Mouse (Mus musculus) heart, embryonic 13.5 days (tissue): Measurements from ENCODE around the gene Spats2l. TPM values are rescaled to one million over a fixed set of nuclear protein-coding genes. Genes with fewer than 3 reads are reported as not detected.

Experiments used
- ATAC-seq: fragments of 200-750 bp; cut with Nextera tagmentation; 2 replicates; pipeline ENCODE4 v1.8.0; 2017; ENCODE audit warnings: moderate TSS enrichment; ENCODE audit not compliant: insufficient number of reproducible peaks, low FRiP score, low TSS enrichment; ENCODE audit errors: extremely low read depth
- H3K27ac ChIP-seq: fragments of 300-500 bp; sonication (generic); replicated peaks from 2 replicates; pipeline ENCODE4 v1.5.1; 2015; ENCODE audit warnings: moderate library complexity, mild to moderate bottlenecking, inconsistent platforms
- H3K27me3 ChIP-seq: fragments of 300-500 bp; sonication (generic); replicated peaks from 2 replicates; pipeline ENCODE4 v1.6.1; 2015; ENCODE audit warnings: mild to moderate bottlenecking, inconsistent platforms
- H3K36me3 ChIP-seq: fragments of 300-500 bp; sonication (generic); 2 replicates; pipeline ENCODE4 v1.6.1; 2015; ENCODE audit warnings: mild to moderate bottlenecking, inconsistent platforms
- H3K4me1 ChIP-seq: fragments of 300-500 bp; sonication (generic); 2 replicates; pipeline ENCODE4 v1.6.1; 2015; ENCODE audit warnings: inconsistent platforms
- H3K4me2 ChIP-seq: fragments of 300-500 bp; sonication (generic); 2 replicates; pipeline ENCODE4 v1.6.1; 2015; ENCODE audit warnings: inconsistent platforms, mild to moderate bottlenecking, moderate library complexity
- H3K4me3 ChIP-seq: fragments of 300-500 bp; sonication (generic); 2 replicates; pipeline ENCODE4 v1.5.1; 2015; ENCODE audit warnings: moderate library complexity, mild to moderate bottlenecking, inconsistent platforms
- H3K9ac ChIP-seq: fragments of 300-500 bp; sonication (generic); 2 replicates; pipeline ENCODE4 v1.6.1; 2015; ENCODE audit warnings: inconsistent platforms, mild to moderate bottlenecking, moderate library complexity
- H3K9me3 ChIP-seq: fragments of 300-500 bp; sonication (generic); 2 replicates; pipeline ENCODE4 v1.6.1; 2016; ENCODE audit warnings: inconsistent platforms
- WGBS: fragments of 180-500 bp; shearing (Covaris S2); methylation state at CpG from one replicate; pipeline ENCODE4 v1.1.7; 2015; ENCODE audit warnings: mixed read lengths; 5-methylcytosine and 5-hydroxymethylcytosine counted together
- polyA plus RNA-seq: library from polyadenylated mRNA; unstranded; fragments of >200 nt; fragmentation: Nextera tagmentation; extraction: Ambion mirVana; gene quantifications from 2 replicates; pipeline ENCODE4 v1.2.1, GENCODE M21; 2015

Gene Spats2l
- polyA plus RNA-seq, 1 experiment from 2014 or later, result 52.1 TPM

GRCm38 (mm10) chr1:57826245-57826644 is 52.3 kb downstream of the Spats2l start:
- no peak overlapping the region for H3K9ac ChIP-seq
- H3K4me1 ChIP-seq, result peaks cover 25% of the 10 kb centered on the region
- H3K27ac ChIP-seq, result no peak overlapping the region
- WGBS, result 58% methylated on average over 9 of the region's 9 CpGs
- peaks cover 10% of the 10 kb centered on the region; the same call in 1 of the 2 replicates for H3K9me3 ChIP-seq
- H3K36me3 ChIP-seq, result peaks cover 20% of the 10 kb centered on the region
- no peak overlapping the region for H3K4me3 ChIP-seq
- no peak overlapping the region for H3K4me2 ChIP-seq
- no peaks in the 10 kb centered on the region for H3K27me3 ChIP-seq
- ATAC-seq, result no peak

- peaks cover 10% of the 10 kb centered on the region; the same call in 1 of the 2 replicates for H3K9me3 ChIP-seq
- H3K4me1 ChIP-seq, result peaks cover 10% of the 10 kb centered on the region
- no peak overlapping the region for H3K4me2 ChIP-seq
- WGBS, result 42% methylated on average over 2 of the region's 2 CpGs
- ATAC-seq, result no peak
- no peaks in the 10 kb centered on the region for H3K27me3 ChIP-seq
- H3K9ac ChIP-seq, result no peak overlapping the region
- H3K36me3 ChIP-seq, result peaks cover 20% of the 10 kb centered on the region
- no peak overlapping the region for H3K27ac ChIP-seq
- no peak overlapping the region for H3K4me3 ChIP-seq
These were observed 59.2 kb downstream of the Spats2l start for GRCm38 (mm10) chr1:57833145-57833544.

GRCm38 (mm10) chr1:57835128-57835527 is 61.2 kb downstream of the Spats2l start:
- Histone ChIP-seq H3K4me1 (peaks cover 10% of the 10 kb centered on the region), H3K9me3 (peaks cover 6% of the 10 kb centered on the region; the same call in 1 of the 2 replicates), H3K4me2 (no peak overlapping the region), H3K4me3 (no peak overlapping the region), H3K27me3 (no peaks in the 10 kb centered on the region), H3K9ac (no peak overlapping the region), H3K27ac (no peak overlapping the region), H3K36me3 (peaks cover 8% of the 10 kb centered on the region)
- ATAC-seq, result no peak
- 62% methylated on average over 7 of the region's 7 CpGs for WGBS

- 65% methylated on average over 5 of the region's 5 CpGs for WGBS
- no peaks in the 10 kb centered on the region for H3K36me3 ChIP-seq
- no peak overlapping the region for H3K4me2 ChIP-seq
- H3K4me3 ChIP-seq, result no peak overlapping the region
- ATAC-seq, result no peak
- H3K9ac ChIP-seq, result no peak overlapping the region
- H3K27me3 ChIP-seq, result no peaks in the 10 kb centered on the region
- H3K9me3 ChIP-seq, result no peaks in the 10 kb centered on the region
- H3K27ac ChIP-seq, result no peak overlapping the region
- H3K4me1 ChIP-seq, result peaks cover 10% of the 10 kb centered on the region
These were observed 62.8 kb downstream of the Spats2l start for GRCm38 (mm10) chr1:57836686-57837317.

GRCm38 (mm10) chr1:57839863-57840262 is 65.9 kb downstream of the Spats2l start:
- 75% methylated on average over 6 of the region's 6 CpGs for WGBS
- H3K9me3 ChIP-seq, result no peaks in the 10 kb centered on the region
- H3K27ac ChIP-seq, result no peak overlapping the region
- H3K4me3 ChIP-seq, result no peak overlapping the region
- H3K4me2 ChIP-seq, result no peak overlapping the region
- H3K36me3 ChIP-seq, result no peaks in the 10 kb centered on the region
- no peaks in the 10 kb centered on the region for H3K27me3 ChIP-seq
- no peak for ATAC-seq
- peaks cover 5% of the 10 kb centered on the region; the same call in 1 of the 2 replicates for H3K4me1 ChIP-seq
- no peak overlapping the region for H3K9ac ChIP-seq

DNA sequence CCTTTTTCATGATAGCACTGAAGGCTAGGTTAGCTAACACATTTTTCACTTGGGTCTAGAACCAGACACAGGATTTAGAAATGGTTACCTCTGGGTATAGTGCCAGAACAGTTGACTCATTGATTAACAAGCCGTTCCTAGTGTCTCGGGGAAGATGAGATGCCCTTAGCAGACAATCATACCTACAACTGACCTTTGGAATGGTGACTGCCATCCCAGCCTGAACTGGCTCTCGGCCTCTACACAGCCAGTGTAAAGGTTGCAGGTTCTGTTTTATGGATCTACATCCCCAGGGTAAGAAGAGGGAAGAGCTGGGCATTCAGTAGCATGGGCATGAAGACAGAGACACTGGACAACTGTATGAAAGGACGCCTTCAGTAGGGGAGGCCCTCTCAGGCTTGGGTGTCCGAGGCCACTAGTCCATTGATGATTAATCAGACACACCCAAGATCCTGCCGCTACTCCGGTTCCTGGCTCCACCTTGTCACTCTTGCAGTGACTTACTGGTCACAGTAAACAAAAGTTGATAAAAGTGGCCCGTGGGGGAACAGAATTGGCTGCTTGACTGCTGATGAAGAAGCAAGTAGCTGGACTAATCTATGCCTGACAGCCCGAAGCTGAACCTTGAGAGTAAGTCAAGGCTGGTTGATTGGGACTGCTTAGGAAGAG is 71.2 kb downstream of the Spats2l start:
- no peak overlapping the region for H3K27ac ChIP-seq
- H3K4me1 ChIP-seq, result peaks cover 21% of the 10 kb centered on the region
- no peaks in the 10 kb centered on the region for H3K36me3 ChIP-seq
- no peak overlapping the region for H3K4me2 ChIP-seq
- no peak overlapping the region for H3K9ac ChIP-seq
- ATAC-seq, result no peak
- no peak overlapping the region for H3K4me3 ChIP-seq
- no peaks in the 10 kb centered on the region for H3K27me3 ChIP-seq
- no peaks in the 10 kb centered on the region for H3K9me3 ChIP-seq
- 67% methylated on average over 9 of the region's 9 CpGs for WGBS

- Histone ChIP-seq H3K36me3 (no peaks in the 10 kb centered on the region), H3K27me3 (no peaks in the 10 kb centered on the region), H3K4me2 (no peak overlapping the region), H3K9me3 (no peaks in the 10 kb centered on the region), H3K27ac (no peak overlapping the region), H3K9ac (no peak overlapping the region), H3K4me3 (no peak overlapping the region), H3K4me1 (peaks cover 35% of the 10 kb centered on the region)
- ATAC-seq, result no peak
- WGBS, result 78% methylated on average over 15 of the region's 15 CpGs
These were observed 73.1 kb downstream of the Spats2l start for GRCm38 (mm10) chr1:57846856-57847698.

GRCm38 (mm10) chr1:57849087-57849486 is 75.1 kb downstream of the Spats2l start:
- no peaks in the 10 kb centered on the region for H3K36me3 ChIP-seq
- WGBS, result 69% methylated on average over 4 of the region's 4 CpGs
- H3K9ac ChIP-seq, result no peak overlapping the region
- H3K4me2 ChIP-seq, result no peak overlapping the region
- H3K4me1 ChIP-seq, result peaks cover 40% of the 10 kb centered on the region
- no peak for ATAC-seq
- H3K9me3 ChIP-seq, result no peaks in the 10 kb centered on the region
- no peak overlapping the region for H3K4me3 ChIP-seq
- H3K27ac ChIP-seq, result no peak overlapping the region
- no peaks in the 10 kb centered on the region for H3K27me3 ChIP-seq

DNA sequence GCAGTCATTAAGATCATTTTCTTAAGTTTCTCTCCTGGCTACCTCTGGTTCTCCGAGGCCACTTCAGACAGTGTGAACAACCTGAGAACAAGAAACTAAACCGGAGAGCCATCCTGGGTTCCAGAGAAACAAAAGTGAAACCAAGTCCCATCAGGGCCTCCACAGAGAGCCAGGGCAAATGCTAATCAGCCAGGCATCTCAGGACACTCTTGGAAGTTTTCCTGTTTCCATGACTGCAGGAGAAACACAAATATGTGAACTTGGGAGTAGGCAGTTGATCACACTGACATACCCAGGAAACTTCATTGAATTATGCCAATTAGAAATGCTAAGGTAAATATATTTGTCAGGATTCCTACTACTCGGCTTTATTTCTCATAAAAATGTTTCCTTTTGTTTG is 76.0 kb downstream of the Spats2l start:
- Histone ChIP-seq H3K4me1 (peaks cover 40% of the 10 kb centered on the region), H3K9me3 (no peaks in the 10 kb centered on the region), H3K4me2 (peak overlapping the region; percentile 31), H3K4me3 (no peak overlapping the region), H3K9ac (peak overlapping the region; percentile 40; the same call in 1 of the 2 replicates), H3K36me3 (no peaks in the 10 kb centered on the region), H3K27ac (no peak overlapping the region), H3K27me3 (no peaks in the 10 kb centered on the region)
- ATAC-seq, result no peak
- 54% methylated on average over 3 of the region's 3 CpGs for WGBS

- Histone ChIP-seq H3K9me3 (no peaks in the 10 kb centered on the region), H3K4me2 (no peak overlapping the region), H3K27me3 (no peaks in the 10 kb centered on the region), H3K4me3 (no peak overlapping the region), H3K4me1 (peaks cover 40% of the 10 kb centered on the region), H3K36me3 (peaks cover 9% of the 10 kb centered on the region; the same call in 1 of the 2 replicates), H3K27ac (peak overlapping the region; percentile 84), H3K9ac (no peak overlapping the region)
- no peak for ATAC-seq
- WGBS, result 86% methylated on average over 6 of the region's 6 CpGs
These were observed 77.9 kb downstream of the Spats2l start for GRCm38 (mm10) chr1:57851871-57852270.

DNA sequence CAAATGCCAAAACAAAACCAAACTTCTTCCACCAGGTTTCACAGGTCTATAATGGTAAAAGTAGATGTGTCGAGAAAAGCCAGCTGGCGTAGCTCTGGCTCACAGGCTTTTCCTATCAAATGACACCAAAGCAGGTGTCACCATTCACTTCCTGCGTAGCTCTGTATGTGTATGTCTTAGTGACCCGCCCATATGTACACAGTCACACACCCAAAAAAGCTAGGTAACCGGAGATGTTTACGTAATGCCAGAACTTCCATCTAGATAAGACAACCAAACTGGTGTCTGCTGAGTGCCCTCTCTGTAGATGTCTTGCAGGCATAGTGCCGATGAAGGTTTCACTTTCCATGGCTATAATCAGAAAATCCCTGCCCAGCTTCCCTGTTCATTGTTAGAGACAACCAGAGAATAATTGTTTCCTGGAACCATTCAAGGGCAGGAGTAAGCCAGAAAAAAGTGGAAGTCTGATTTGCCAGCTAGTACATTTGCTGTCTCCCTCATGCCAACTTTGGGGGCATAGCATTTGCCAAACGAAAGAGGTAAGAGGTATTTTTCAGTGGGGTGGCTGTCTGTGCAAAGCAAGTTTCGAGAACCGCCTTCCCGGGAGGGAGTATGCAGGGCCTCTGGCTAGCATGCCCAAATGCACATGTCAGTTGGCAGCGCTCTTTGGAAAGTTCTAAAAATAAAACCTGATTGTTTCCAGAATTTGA is 78.8 kb downstream of the Spats2l start:
- Histone ChIP-seq H3K27me3 (no peaks in the 10 kb centered on the region), H3K4me3 (peak overlapping the region; percentile 26), H3K4me2 (peak overlapping the region; percentile 60), H3K4me1 (peaks cover 40% of the 10 kb centered on the region), H3K9me3 (no peaks in the 10 kb centered on the region), H3K9ac (peak overlapping the region; percentile 66), H3K27ac (peak overlapping the region; percentile 84), H3K36me3 (peaks cover 9% of the 10 kb centered on the region; the same call in 1 of the 2 replicates)
- ATAC-seq, result no peak; the same call in 1 of the 2 replicates
- 48% methylated on average over 12 of the region's 12 CpGs for WGBS
